Mouse (Mus musculus) liver, adult (tissue): ENCODE data around the gene Lztr1.

Experiments
- GATA4 ChIP-seq: IDR thresholded peaks from 2 replicates; pipeline ENCODE4 v1.6.1; 2014; ENCODE audit warnings: mild to moderate bottlenecking, low read length; ENCODE audit not compliant: insufficient replicate concordance

Lztr1 gene

DNA sequence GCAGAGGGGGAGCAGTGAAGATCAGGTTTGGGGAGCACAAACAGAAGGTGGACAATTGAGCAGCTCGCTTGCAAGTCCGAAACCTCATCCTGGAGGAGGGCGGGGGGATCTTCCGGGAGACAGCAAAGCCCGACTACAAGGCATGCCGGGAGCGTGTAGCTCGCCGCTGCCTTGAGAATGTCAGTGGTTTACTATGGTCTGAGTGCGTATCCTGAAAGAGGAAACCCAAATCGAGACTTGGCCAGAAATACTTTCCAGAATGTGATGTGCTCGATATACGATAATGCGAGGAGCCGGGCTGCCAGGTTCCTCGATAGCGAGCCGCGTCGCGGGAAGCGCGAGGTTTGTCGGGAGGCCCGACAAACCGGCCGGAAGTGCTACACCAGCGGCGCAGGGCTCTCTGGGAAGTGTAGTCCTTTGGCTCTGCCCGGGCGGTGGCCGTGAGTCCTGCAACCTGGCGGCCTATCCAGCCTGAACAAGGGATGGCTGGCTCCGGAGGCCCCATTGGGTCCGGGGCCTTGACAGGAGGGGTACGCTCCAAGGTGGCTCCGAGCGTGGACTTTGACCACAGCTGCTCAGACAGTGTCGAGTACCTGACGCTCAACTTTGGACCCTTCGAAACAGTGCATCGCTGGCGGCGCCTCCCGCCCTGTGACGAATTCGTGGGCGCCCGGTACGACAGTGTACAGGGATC lies at the start of gene Lztr1:
Gene Lztr1 (plus strand): TSS at position 143 of the 694 bp plus-strand sequence.
- TF ChIP-seq GATA4 = peak; percentile 48; the same call in 1 of the 2 replicates

DNA sequence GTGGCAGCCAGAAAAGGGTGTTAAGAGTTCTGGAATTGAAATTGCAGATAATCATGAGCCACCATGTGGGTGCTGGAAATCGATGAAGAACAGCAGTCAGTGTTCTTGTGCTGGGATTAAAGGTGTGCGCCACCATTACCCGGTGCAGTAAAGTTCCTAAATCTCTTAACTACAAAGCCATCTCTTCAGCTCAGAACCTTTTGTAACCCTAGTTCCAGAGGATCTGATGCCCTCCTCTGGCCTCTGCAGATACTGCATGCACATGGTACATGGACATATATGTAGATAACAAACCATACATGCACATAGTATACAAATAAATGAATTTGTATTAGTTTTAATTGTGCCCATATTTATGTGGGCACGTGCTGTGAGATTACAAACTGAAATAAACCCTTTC lies 48.2 kb upstream of the Lztr1 start:
- no peak for TF ChIP-seq GATA4

DNA sequence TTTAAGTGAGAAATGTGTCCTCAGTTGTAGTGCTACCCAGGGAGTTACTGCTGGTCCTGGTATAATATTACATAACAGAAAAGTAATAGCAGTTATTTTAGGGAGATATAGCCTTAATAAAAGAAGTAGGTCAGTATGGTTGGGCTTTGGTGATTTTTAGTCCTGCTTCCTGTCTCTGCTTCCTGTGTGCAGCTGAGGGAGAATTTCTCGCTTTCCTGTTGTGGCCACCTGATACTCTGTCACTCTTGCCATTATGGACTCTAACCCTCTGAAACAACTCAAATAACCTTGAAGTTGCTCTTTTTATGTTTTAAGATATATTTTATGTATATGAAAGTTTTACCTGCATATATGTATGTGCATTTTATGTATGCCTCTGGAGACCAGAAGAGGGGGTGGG lies 46.9 kb upstream of the Lztr1 start:
- TF ChIP-seq GATA4 = no peak

DNA sequence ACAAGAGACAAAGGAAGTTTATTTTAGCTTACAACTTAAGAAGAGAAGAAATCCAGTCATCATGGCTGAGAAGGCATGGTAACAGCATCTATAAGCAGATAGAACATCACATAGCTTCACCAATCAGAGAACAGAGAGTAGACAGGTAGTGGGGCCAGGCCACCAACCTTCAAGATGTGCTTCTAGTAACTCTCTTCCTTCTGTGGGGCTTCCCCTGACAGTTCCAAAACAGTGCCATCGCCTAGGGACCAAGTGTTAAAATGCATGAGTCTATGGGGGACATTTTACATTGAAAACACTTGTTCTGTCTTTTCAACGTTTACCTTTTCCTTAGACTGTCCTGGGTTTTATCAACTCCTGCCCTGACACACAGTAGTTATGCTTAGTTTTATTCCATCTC lies 45.3 kb upstream of the Lztr1 start:
- no peak for TF ChIP-seq GATA4

DNA sequence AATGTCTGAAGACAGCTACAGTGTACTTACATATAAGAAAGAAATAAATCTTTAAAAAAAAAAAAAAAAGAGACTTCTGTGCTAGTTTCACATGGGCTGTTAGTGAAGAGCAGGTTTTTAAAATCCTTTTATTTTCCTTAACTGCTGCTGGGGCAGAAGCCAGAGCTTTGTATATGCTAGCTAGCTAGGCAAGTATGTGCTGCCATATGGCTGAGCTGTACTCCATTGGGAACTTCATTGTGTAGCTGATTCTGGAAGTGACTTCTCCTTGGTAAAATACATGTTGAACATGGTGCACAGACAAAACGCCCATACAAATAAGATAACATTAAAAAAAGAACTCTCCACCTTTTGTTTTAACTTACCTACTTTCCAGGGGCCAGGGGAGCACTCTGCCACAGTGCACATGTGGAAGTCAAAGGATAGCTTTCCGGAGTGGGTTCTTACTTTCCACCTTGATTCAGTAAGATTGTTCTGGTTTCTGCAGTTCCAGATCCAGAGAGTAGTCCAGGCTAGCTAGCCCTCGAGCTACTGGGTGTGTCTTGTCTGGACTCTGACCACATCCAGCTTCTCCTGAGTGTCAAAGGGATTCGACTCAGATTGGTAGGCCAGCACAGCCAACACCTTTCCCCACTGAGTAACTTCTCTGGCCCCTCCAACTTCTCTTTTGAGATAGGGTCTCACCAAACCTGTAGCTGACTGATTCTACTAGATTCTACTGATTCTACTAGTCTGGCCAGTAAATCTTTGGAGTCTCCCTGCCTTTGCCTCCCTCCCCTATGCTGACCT lies 41.4 kb upstream of the Lztr1 start:
- no peak for TF ChIP-seq GATA4

DNA sequence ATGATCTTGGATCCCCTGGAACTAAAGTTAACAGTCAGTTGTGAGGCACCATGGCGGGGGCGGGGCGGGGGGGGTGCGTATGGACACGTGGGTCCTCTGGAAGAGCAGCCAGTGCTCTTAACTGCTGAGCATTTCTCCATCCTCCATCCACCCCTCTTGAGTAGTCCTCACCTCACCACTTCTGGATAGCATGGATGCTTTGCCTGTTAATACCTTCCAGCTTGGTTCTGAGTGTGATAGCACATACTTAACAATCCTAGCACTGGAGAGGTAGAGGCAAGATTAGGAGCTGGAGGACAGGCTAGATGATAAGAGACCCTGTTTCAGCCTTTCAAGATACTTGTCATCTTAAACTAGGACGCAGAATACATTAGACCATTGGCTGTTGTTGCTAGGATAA lies 36.0 kb upstream of the Lztr1 start:
- no peak for TF ChIP-seq GATA4

DNA sequence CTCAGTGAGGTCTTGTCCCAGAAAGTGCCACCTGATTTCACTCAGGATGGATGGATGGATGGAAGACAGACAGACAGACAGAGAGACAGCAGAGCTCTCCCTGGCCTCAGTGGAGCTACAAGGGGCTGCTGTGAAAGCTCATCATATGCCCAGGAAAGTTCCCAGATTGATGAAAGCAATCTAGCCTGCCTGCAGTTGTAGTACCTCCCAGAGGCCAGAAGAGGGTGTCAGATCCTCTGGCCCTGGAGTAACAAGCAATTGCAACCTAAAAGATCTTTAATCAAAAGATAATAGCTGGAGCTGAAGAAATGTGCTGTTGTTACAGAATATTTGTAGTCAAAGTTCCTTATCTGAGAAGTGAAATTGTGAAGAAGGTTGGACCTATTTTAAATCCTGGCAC lies 34.4 kb upstream of the Lztr1 start:
- TF ChIP-seq GATA4 = no peak

DNA sequence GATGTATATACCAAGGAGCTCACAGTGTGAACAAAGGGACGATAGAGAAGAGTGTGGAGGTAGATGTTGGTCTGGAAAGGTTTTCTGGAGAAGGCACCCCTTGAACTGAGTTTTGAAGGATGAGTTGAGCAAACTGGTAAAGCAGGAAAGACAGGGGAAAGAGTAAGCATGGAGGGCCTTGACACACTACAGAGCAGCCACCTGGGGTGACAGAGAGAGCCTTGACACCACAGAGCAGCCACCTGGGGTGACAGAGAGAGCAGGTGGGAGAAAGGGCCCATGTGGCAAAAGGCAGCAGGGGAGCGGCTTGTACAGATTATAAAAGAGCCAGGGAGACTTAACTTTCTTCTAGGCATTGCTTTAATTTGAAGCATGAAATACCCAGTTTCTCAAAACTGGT lies 33.7 kb upstream of the Lztr1 start:
- no peak for TF ChIP-seq GATA4

DNA sequence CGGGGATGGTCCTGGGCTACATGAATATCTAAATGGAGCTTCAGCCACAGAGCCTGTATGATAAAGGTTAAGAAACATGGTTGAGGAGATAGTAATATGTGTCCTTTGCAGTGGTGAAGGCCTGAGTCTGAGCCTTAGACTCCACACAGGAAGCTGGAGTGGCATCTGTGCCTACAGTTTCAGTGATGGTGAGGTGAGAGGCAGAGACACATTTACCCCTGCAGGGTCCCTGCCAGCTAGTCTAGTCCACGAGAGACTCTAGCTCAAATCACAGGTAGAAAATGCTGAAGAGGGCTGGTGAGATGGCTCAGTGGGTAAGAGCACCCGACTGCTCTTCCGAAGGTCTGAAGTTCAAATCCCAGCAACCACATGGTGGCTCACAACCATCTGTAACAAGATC lies 33.2 kb upstream of the Lztr1 start:
- no peak for TF ChIP-seq GATA4

DNA sequence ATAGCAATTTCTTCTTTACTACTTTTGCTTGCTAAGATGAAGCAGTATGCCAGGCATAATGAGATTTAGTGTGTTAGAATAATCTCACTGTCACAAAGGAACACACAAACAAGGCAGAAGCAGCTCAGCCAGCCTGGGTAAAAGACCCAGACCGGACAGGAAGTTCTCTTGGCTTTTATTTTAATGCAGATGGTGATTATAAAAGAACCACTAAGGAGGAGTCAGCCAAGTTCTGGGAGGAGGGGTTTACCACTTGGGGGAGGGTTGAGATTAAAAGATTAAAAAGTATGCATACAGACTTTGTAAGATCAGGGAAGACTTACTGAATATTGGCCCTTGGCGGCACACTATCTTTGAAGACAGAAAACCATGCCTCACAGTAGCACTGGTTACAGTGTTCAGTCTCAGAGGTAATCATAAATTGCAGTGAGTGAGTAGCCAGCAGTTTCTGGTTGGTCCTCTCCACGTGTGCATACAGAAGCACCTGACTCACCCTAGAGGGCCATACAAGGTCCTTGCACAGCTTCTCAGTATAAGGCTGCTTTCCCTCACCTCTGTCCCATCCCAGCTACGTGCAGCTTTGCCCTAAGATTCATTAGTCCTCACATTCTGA lies 30.1 kb upstream of the Lztr1 start:
- TF ChIP-seq GATA4 = no peak

DNA sequence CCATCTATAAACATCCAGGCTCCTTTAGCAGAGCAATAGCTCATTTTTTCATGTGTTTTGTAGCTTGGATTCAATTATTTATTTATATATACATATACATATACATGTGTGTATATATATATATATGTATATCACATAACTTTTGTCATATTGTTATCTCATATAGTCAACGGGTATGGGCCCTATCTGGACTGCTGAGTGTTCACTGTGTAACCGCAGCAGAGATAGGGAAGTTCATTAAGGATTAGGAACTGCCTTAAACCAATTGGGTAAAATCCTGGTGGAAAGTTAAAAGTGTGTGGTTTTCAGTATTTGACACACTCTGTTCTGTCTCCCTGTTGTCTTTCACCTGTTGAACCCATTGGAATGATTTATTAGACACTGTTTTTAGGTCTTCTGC lies 27.0 kb upstream of the Lztr1 start:
- no peak for TF ChIP-seq GATA4

DNA sequence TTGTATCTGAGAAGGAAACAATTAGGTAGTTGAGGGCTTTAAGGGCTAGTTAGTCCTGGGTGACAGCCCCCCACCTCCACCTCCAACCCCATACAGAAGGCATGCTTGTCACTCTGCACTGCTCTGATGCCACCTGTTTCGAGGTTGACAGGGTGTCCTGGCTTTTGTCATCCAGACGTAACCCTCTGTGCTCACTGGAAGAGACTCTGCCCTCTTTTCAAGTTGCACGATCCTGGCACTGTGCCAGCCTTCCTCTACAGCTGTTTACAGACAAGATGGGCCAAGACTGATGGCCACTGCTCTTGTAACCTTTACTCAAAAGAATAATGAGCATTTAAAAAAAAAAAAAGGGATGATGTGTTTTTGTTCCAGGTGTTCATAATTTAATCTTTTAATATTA lies 22.0 kb upstream of the Lztr1 start:
- no peak for TF ChIP-seq GATA4

DNA sequence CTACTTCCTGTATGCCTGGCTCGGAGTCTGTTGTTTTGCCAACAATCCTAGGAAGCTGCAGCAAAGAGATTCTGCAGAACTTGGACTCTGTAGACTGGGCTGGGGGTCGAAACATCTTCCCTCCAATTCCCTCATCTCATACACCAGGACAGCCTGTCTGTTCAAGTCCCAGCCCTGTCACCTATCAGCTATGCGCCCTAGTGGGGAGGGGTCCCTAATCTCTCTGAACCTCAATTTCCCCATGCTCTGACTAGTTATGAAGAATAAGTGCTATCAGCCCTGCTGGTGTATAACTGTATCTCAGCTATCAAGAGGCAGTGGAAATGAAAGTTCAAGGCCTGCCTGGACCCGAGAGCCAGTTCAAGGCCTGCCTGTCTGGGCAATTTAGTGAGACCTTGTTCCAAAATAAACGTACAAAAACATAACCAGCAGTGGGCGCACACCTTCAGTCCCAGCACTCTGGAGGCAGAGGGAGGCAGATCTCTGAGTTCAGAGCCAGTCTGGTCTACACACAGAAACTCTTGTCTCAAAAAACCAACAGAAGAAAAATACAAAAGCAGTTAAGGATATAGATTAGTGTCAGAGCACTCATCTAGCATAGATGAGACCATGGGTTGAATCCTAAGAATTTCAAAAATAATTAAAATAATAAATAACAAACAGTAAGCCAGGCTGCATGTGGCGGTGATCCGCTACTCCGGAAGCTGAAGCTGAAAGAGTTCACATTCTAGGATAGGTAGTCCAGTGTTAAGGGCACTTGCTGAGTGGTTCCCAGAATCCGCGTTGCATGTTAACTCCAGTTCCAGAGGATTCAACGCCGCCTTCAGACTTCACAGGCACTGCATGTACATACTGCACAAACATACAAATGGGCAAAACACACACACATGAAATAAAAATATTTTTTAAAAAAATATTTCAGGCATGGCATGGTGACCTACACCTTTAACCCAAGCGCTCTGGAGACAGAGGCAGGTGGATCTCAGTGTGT lies 19.7 kb upstream of the Lztr1 start:
- no peak; the same call in 1 of the 2 replicates for TF ChIP-seq GATA4

DNA sequence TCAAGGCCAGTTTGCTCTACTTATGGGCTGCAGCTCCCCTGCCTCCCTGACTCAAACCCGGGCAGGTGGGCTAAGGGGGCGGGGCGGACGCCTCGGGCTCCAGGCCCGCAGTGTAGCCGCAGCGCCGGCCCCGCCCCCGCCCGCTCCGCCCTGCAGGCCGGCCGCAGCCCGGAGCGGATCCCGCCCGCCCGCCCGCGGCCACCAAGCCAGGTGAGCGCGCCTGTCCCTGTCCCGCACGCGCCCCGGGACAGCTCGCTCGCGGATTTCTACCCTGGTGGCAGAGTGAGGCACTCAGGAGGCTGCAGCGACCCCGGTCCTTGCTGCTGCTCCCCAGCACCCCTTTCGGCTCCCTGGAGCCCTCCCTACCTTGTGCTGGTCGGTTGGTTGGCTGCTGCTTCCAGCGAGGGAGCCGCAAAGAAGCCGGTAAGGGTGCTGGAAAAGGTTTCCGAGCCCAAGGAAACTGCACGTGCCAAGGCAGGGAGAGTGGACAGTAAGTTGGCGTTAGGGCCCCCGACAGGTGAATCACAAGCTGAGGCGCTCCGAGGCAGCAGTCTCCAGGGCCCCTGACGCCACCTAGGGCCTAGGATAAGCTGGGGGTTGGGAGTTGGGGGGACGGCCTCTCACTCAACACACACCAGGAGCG lies 18.9 kb upstream of the Lztr1 start, which contains the start of gene Aifm3:
Gene Aifm3 (plus strand): TSS at position 143 of the 643 bp plus-strand sequence.
- TF ChIP-seq GATA4 = no peak
